Mouse (Mus musculus): ENCODE data around the gene Nadsyn1.

- no peak for TF ChIP-seq MEF2A (IDR thresholded peaks at IDR 0.05; ENCODE audit: extremely low read depth, insufficient replicate concordance, low read depth, low read length, poor library complexity, severe bottlenecking)
- no peak for TF ChIP-seq POLR2AphosphoS5 (IDR thresholded peaks at IDR 0.05; ENCODE audit: borderline replicate concordance, low read depth, low read length)
- TF ChIP-seq CTCF (IDR thresholded peaks at IDR 0.05 in 2 of 3, conservative IDR thresholded peaks at IDR 0.05 in 1 of 3; ENCODE audit: control insufficient read depth in 1 of 3, insufficient read depth in 1 of 3, low read depth in 2 of 3, low read length in 3 of 3, poor library complexity in 1 of 3, severe bottlenecking in 1 of 3) = no peak
- TF ChIP-seq NELFE (IDR thresholded peaks at IDR 0.05; ENCODE audit: low read depth, low read length) = no peak
- TF ChIP-seq RCOR1 (IDR thresholded peaks at IDR 0.05; ENCODE audit: low read depth, low read length) = no peak
- TF ChIP-seq ZMIZ1 (IDR thresholded peaks at IDR 0.05; ENCODE audit: low read depth, low read length) = no peak
- no peak for TF ChIP-seq MXI1 (IDR thresholded peaks at IDR 0.05; ENCODE audit: low read depth, low read length)
- no peak for TF ChIP-seq POLR2A (IDR thresholded peaks at IDR 0.05; ENCODE audit: control insufficient read depth in 1 of 2, insufficient read depth in 1 of 2, low read depth in 1 of 2, low read length in 2 of 2, poor library complexity in 1 of 2)
- no peak for TF ChIP-seq MAFK (IDR thresholded peaks at IDR 0.05; ENCODE audit: borderline replicate concordance, low read depth, low read length)
- no peak for TF ChIP-seq POLR2AphosphoS2 (IDR thresholded peaks at IDR 0.05; ENCODE audit: low read length)
- TF ChIP-seq TCF12 (IDR thresholded peaks at IDR 0.05; ENCODE audit: low read depth, low read length) = no peak
Measured at GRCm38 (mm10) chr7:143848768-143849482, 26.3 kb upstream of the Nadsyn1 start.

Data from MEL (cell line).